Mouse (Mus musculus) R1 (cell line): ENCODE measurements around the gene Hectd1.

ENCODE experiments used
- DNase-seq: peaks from one replicate; pipeline ENCODE4 v3.0.0-alpha.2; 2018; ENCODE audit warnings: low read depth, low spot score

Gene Hectd1

DNA sequence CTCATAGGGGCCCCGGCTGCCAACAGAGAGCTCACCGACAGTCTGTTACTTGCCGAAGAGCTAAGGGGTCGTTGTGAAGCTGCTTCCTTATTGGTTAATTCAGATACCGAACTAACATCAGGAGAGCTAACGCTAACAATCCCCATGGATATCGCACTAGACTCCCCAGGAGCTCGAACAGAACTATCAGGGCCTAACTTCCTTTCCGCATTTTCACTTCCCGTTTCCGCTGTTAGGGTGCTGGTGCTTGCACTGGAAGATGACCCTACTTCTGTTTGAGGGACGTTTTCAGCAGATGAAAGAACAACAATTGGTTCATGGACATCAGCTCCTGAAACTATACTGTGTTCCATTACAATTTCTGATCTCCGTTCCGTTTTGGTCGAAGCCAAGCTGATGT lies 60.6 kb downstream of the Hectd1 start:
- DNase-seq: no peak

GRCm38 (mm10) chr12:51767454-51767853 lies 61.9 kb downstream of the Hectd1 start:
- DNase-seq: no peak

- no peak for DNase-seq
Observed at GRCm38 (mm10) chr12:51759374-51759773, 70.0 kb downstream of the Hectd1 start.

- no peak for DNase-seq
Observed at GRCm38 (mm10) chr12:51756599-51756961, 72.8 kb downstream of the Hectd1 start.

GRCm38 (mm10) chr12:51755938-51756598 lies 73.3 kb downstream of the Hectd1 start:
- no peak for DNase-seq

DNA sequence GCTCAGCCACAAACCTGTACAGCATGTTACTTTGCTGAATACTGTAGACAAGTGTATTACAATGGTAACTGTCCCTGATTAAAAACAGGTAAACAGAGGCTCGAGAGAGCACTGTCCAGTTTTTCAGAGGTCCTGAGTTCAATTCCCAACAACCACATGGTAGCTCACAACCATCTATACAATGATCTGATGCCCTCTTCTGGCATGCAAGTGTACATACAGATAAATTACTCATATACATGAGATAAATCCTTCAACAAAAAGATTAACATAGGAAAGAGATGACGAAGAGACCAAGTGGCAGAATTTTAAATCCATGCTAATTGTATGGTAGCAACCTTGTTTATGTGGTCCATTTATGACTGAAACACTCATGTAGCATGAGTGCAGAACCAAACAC lies 82.0 kb downstream of the Hectd1 start:
- no peak for DNase-seq

GRCm38 (mm10) chr12:51744957-51745356 lies 84.4 kb downstream of the Hectd1 start:
- DNase-seq: no peak

GRCm38 (mm10) chr12:51741690-51742089 lies 87.6 kb downstream of the Hectd1 start:
- DNase-seq: peak; percentile 61

- no peak for DNase-seq
Observed at GRCm38 (mm10) chr12:51736807-51737206, 92.5 kb downstream of the Hectd1 start.

DNA sequence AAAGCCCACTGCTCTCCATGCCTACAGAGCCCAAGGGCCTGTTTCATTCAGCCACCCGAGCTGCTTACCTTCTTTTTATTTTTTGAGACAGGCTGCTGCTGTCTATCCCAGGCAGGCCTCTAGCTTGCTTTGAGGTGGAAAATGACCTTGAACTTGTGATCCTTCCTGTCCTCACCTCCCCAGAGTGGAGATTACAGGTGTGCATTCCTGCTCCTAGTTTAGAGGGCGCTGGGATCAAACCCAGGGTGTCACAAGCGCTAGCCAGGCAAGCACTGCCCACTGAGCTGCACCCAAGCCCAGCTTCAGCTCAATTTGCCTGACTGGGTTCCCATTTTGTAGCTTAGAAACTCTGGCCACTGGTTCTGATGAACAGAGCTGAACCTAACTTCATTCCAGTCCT lies 93.0 kb downstream of the Hectd1 start:
- peak; percentile 65 for DNase-seq

DNA sequence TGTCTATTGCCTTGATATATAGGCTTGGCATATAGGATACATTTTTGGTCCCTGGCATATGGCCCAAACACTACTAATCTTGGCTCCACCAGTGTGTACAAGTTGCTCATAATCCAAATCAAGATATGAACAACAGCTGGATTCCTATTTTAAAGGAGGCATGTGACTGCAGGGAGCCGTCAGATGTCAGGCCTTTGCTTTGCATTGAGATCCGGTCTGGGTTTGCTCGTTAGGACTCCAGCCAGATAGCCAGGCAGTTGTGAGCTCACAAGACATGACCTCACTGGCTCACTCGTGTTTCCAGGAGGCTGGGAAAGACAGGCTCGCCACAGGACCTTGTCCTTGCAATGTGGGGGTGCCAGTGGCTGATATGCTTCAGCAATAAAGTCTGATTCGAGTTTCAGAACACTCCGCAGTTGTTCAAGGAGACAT lies 93.5 kb downstream of the Hectd1 start:
- no peak for DNase-seq

DNA sequence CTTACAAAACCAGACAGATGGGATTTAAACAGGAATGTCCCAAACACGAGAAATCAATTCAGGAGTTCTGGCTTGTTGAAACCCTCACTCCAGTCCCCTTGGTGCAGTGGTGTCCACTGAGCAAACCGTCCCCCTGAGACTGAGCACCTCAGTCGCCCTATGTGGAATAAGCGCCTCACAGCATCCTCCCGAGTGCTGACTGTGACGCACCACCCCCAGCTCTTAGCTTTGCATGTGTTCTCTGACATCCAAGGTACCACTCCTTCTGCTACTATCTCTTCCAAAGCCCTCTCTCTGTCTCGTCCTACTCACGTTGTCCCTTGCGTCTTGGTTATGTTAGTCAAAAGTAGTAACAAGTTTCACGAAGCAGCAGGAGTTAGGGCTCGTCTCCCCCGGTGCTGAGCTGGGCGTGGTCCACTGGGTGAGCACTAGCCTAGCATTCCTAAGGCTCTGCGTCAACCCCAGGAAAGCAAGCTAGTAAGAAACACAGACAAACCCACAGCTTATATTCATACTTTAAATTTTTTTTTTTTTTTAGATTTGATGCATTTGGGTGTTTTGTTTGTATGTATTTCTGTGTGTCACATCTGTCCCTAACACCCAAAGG lies 94.6 kb downstream of the Hectd1 start:
- DNase-seq: peak; percentile 42

GRCm38 (mm10) chr12:51729827-51730226 lies 99.5 kb downstream of the Hectd1 start:
- DNase-seq: no peak

DNA sequence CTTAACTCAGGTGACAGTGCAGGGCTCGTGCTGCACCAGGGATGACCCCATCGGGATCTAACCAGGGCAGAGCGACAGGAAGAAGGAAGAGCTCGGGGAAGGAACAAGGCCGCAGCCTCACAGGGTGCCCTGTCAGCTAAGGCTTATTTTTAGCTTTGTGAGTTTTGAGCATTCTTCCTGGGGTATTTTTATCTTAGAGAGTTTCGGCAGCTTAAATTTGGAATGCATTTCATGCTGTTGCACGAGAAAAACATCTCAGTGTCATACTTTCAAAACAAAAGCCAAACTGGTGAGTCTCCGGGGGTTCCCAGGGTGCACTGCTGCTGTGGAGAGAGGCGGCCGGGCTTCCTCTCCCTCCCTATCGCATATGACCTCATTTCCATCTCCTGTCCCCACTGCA lies 100.3 kb downstream of the Hectd1 start:
- peak; percentile 35 for DNase-seq

DNA sequence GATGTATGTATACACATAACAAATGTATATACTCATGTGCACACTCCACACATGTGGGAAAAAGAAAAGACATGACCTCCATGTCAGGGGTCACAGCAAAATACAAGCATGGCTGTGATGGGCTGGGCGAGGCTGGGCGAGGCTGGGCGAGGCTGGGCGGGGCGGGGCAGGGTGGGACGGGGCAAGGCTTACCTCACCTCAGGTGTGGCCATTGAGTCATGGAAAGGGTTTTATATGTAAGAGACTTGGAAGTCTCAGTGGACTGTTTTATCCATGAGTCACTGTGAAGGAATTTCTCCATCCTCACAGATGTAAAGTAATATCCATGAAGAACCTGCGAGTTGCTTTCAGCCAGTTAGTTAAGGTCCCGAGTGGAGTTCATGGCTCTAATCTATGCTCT lies 107.5 kb downstream of the Hectd1 start:
- peak; percentile 67 for DNase-seq

- DNase-seq: no peak
Observed at GRCm38 (mm10) chr12:51718617-51719016, 110.7 kb downstream of the Hectd1 start.

DNA sequence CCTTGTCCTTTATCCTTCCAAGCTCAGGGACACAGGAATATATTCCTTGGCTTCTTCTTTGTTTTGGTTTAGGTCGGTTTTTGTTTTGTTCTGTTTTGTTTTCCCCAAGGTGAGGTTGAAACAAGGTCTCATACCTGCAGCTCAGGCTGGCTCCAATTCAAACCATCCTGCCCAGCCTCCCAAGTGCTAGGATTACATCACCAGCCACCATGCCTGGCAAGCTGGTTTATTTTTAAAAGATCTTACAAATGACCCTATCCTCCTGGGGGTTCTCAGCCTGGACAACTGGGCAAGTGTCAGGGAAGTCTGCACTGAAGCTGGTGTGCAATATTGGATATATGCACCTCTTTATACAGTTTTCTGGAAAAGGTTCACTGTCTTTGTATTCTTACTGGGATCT lies 116.7 kb downstream of the Hectd1 start:
- no peak for DNase-seq

DNA sequence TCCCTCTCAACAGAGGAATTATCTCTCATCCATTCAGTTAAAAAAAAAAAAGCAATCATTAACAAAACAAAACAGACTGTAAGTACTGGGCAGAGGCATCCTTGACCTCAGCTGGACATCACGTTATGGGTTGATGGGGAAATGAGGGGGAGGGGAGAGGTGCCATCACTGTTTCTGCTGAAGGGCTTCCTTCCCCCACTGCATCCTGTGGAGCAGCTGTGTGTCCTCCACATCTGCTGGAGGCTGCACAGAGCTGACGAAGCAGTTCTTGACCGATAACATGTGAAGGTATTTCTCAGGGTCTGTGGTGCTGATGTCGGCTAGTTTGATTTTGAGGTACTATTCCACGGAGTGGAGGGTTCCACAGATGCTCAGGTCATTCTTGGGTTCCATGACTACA lies 119.2 kb downstream of the Hectd1 start:
- no peak for DNase-seq

DNA sequence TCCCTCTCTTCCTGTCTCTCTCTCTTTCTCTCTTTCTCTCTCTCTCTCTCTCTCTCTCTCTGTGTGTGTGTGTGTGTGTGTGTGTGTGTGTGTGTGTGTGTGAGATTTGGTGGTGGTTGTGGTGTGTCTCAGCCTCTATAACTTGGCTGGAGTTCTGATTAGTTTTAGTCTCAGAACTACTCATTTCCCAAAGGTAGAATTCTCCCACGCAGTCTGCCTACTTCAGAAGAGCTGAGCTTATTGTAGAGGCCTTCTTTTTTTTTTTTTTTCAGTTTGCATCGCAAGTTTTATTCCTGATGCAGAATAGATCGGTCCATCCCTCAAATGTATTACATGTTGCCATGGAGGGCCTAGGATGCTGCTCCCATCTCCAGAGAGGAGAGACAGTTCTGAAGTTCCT lies 119.6 kb downstream of the Hectd1 start:
- no peak for DNase-seq

- peak; percentile 86 for DNase-seq
Observed at GRCm38 (mm10) chr12:51708941-51709686, 120.2 kb downstream of the Hectd1 start.

DNA sequence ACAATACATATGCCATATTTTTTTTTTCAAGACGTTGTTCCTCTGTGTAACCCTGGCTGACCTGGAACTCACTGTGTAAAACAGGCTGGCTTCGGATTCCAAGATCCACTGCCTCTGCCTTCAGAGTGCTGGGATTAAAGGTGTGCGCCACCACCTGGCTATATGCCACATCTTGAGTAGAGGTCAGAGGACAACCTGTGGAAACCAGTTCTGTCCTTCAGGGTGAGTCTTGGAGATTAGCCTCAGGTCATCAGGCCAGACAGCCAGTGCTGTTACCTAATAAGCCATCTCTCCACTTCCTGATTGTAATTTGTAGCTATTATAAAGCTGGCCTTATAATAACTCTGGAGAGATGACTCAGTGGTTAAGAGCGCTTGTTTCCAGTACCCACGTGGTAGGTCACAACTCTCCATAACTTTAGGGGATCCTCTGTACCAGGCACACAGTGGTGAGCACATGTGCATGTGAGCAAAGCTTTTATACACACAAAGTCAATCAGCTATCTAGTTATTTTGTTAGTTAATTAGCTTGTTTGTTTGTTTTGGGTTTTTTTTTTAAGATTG lies 122.6 kb downstream of the Hectd1 start:
- DNase-seq: peak; percentile 61

- DNase-seq: peak; percentile 72
Observed at GRCm38 (mm10) chr12:51705778-51706177, 123.6 kb downstream of the Hectd1 start.

DNA sequence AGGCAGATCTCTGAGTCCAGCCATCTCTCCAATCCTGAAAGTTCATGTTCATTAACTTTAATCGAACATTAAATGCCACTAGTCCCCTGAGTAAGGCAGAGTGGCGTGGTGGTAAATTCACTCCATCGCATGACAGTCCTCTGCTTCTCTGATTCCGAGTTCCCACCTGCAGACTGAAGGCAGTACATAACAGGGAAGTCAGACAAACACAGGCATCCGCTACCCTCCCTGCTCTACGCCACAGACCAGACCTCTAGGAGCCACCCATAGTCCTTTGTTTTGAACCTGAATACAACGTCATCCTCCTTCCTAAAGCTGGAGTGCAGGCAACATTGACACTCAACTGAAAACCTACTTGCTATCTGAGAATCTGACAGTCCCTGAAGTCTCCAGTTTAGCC lies 124.8 kb downstream of the Hectd1 start:
- no peak for DNase-seq
